Mouse (Mus musculus): Measurements from ENCODE around the gene Ltb4r1.

Ltb4r1 gene

GRCm38 (mm10) chr14:55785195-55785594 is 19.4 kb downstream of the Ltb4r1 start:
- no peak for DNase-seq (ENCODE audit: low spot score)

- DNase-seq (ENCODE audit: low spot score): no peak
Observed at GRCm38 (mm10) chr14:55787731-55788130, 22.0 kb downstream of the Ltb4r1 start.

- no peak for DNase-seq (ENCODE audit: low spot score)
Observed at GRCm38 (mm10) chr14:55788256-55789050, 22.7 kb downstream of the Ltb4r1 start, which contains the start of gene Ripk3. Ripk3 (minus strand) TSS chr14:55788865.

DNA sequence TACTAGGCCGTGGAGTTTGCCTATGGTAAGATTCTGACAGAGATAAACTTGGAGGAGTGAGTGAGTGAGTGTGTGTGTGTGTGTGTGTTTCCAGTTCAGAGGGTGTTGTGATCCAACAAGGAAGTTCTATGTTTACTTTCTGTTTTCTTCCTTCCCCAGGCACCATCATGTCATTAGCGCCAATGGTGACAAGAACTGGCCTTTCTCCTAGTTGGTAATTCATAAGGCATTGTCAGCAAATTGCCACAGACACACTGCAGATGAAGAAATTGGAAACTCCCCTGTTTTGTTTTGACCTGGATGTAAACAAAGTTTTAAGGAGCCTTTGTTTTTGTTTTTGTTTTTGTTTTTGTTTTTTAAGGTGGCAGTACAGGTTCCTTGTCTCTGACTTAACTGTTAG is 27.7 kb downstream of the Ltb4r1 start:
- no peak for DNase-seq (ENCODE audit: low spot score)

DNA sequence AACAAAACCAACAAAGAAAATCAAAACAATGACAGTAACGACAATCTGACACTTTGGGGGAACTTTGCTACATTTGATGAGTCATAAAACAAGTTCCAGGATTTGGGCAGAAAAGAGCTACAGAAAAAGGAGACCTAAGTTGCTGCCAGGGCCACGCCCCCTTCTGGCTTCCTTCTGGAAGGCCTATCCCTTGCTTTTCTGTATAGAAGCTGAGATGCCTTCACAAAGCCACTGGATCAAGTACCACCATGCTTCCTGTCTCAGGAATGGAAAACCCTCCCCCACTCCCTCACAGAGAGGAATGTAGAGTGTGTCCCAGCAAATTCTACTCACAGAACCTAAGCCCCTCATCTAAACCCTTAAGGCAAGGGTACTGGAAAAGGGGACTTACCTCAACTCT is 28.2 kb downstream of the Ltb4r1 start:
- no peak for DNase-seq (ENCODE audit: low spot score)

DNA sequence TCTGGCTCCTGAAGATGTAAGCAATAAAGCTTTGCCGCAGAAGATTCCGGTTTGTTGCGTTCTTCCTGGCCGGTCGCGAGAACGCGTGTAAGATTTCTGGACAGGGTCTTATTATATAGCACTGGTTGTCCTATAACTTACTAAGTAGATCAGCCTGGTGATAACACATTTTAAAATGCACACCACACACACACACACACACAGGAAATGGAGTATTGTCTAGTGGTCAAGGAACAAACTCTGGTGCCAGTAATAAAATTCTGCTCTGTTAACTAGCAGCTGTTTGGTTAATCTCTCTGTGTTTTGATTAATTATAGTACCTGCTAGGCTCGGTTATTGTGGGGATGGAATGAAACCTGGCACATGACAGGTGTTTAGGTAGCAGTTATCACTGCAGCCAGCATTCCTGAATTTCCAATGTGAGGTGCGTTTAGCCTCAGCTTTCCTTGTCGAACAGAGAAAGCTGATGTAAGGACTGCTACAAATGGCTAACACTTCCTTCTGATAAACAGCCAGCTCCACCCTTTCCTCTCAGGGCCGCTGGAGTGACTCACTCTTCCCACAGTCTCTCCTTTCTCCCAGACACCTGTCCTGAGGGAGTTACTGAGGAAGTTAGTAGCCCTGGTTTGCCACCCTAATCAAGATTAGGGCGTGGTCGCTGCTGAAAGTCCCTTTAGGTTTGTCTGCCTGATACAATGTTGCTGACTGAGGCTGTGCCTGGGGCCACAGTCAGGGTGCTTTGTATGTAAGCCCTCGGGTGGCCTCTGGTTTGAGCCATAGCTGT is 29.8 kb downstream of the Ltb4r1 start:
- DNase-seq (ENCODE audit: low spot score): peak; percentile 37

DNA sequence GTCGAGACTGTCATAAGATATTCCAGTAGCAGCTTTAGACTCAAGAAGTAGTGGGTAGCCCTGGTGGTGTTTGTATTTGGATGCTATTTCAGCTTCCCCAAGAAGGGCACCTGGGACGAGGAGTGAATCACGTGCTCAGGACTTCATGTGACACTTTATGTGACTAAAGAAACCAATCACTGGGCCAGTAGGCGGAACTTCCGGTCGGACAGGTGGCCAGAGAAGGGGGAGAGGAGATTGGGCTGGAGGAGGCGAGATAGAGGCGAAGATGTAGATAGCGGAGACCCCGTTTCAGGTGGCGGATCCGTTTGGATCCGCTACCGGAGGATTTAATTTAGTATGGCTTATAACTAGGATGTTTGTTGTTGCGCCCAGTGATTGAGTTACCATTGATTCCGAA is 49.1 kb downstream of the Ltb4r1 start:
- DNase-seq (ENCODE audit: low spot score): no peak

DNA sequence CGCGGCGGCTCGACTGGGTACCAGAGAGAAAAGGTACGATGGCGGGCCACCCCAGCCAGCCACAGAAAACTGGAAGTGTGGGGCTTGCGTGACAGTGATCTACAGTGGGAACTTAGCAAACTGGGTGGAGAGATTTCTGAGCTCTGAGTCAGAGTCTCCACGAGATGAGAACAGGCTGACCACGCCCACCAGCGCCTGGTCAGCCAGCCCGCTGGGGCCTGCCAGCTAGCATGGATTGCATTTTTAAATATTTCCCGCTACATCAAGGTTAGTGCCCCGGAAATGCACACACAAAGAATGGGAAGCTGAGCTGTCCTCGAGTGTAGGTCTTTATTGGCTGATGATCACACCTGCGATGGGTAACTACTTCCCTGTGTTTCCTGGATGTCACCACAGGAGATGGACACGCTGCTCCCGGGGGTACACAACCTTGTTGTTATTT is 49.6 kb downstream of the Ltb4r1 start:
- DNase-seq (ENCODE audit: low spot score): peak; percentile 18

All from MN1 (cell line).